Mouse (Mus musculus) E14TG2a.4 (cell line): ENCODE data around the gene Klra17.

Source experiments
- CTCF ChIP-seq: conservative IDR thresholded peaks from 2 replicates; pipeline ENCODE4 v1.5.1; 2014; ENCODE audit warnings: low read length
- POU5F1 ChIP-seq: IDR thresholded peaks from 2 replicates; pipeline ENCODE4 v1.6.1; 2014; ENCODE audit warnings: low read length, borderline replicate concordance

GRCm38 (mm10) chr6:129824004-129824403 lies 52.5 kb downstream of the Klra17 start:
- TF ChIP-seq CTCF, result no peak
- TF ChIP-seq POU5F1, result no peak
